Mouse (Mus musculus) CH12F3 (cell line): ENCODE data around the gene Nedd4.
"Not testable (repeated sequence)": the region's sequence is repeated elsewhere in the genome, so short reads cannot be mapped to it uniquely, and the experiment has no call there.

Source experiments
- in situ Hi-C: fragments of 300-500 bp; cut with MboI; formaldehyde crosslinking; loops from 2 replicates; pipeline ENCODE4 v1.14.3; 2020; ENCODE audit warnings: low sequenced_read_pairs

The Nedd4 gene

GRCm38 (mm10) chr9:72649781-72650180 lies 12.4 kb upstream of the Nedd4 start:
- in situ Hi-C loops: no loop called here

GRCm38 (mm10) chr9:72652961-72653360 lies 9.2 kb upstream of the Nedd4 start:
- in situ Hi-C loops: no loop called here

- in situ Hi-C loops: no loop called here
Observed at GRCm38 (mm10) chr9:72653533-72653932, 8.6 kb upstream of the Nedd4 start.

GRCm38 (mm10) chr9:72654593-72655242 lies 7.4 kb upstream of the Nedd4 start:
- in situ Hi-C loops: no loop called here

GRCm38 (mm10) chr9:72655602-72656001 lies 6.5 kb upstream of the Nedd4 start:
- in situ Hi-C loops: no loop called here

GRCm38 (mm10) chr9:72656491-72656890 lies 5.7 kb upstream of the Nedd4 start:
- in situ Hi-C loops: no loop called here

- in situ Hi-C loops: no loop called here
Observed at GRCm38 (mm10) chr9:72656940-72657339, 5.2 kb upstream of the Nedd4 start.

GRCm38 (mm10) chr9:72657694-72658093 lies 4.5 kb upstream of the Nedd4 start:
- in situ Hi-C loops: no loop called here

- in situ Hi-C loops: no loop called here
Observed at GRCm38 (mm10) chr9:72660139-72660538, 2.0 kb upstream of the Nedd4 start.

GRCm38 (mm10) chr9:72660911-72661310 lies 1.2 kb upstream of the Nedd4 start:
- in situ Hi-C loops: no loop called here

- in situ Hi-C loops: no loop called here
Observed at GRCm38 (mm10) chr9:72661561-72661894, 618 bp upstream of the Nedd4 start.

- in situ Hi-C loops: no loop called here
Observed at GRCm38 (mm10) chr9:72662691-72663533, 766 bp downstream of the Nedd4 start.

GRCm38 (mm10) chr9:72663534-72663918 lies 1.4 kb downstream of the Nedd4 start:
- in situ Hi-C loops: no loop called here

GRCm38 (mm10) chr9:72664409-72665351 lies 2.5 kb downstream of the Nedd4 start:
- in situ Hi-C loops: no loop called here

GRCm38 (mm10) chr9:72665517-72665916 lies 3.4 kb downstream of the Nedd4 start:
- in situ Hi-C loops: no loop called here

GRCm38 (mm10) chr9:72666352-72667021 lies 4.3 kb downstream of the Nedd4 start:
- in situ Hi-C loops: not testable (repeated sequence)

- in situ Hi-C loops: no loop called here
Observed at GRCm38 (mm10) chr9:72667126-72667525, 5.0 kb downstream of the Nedd4 start.

GRCm38 (mm10) chr9:72669383-72669782 lies 7.2 kb downstream of the Nedd4 start:
- in situ Hi-C loops: no loop called here

- in situ Hi-C loops: no loop called here
Observed at GRCm38 (mm10) chr9:72672361-72672760, 10.2 kb downstream of the Nedd4 start.

GRCm38 (mm10) chr9:72674957-72675744 lies 13.0 kb downstream of the Nedd4 start:
- in situ Hi-C loops: no loop called here
